Mouse (Mus musculus): ENCODE measurements around the gene Coro7. TPM values are rescaled to one million over a fixed set of nuclear protein-coding genes. Genes with fewer than 3 reads are reported as not detected.
"Not testable (repeated sequence)": the region's sequence is repeated elsewhere in the genome, so short reads cannot be mapped to it uniquely, and the experiment has no call there.

Coro7 gene
- polyA plus RNA-seq, 1 experiment from 2014 or later, result 24.3 TPM

DNA sequence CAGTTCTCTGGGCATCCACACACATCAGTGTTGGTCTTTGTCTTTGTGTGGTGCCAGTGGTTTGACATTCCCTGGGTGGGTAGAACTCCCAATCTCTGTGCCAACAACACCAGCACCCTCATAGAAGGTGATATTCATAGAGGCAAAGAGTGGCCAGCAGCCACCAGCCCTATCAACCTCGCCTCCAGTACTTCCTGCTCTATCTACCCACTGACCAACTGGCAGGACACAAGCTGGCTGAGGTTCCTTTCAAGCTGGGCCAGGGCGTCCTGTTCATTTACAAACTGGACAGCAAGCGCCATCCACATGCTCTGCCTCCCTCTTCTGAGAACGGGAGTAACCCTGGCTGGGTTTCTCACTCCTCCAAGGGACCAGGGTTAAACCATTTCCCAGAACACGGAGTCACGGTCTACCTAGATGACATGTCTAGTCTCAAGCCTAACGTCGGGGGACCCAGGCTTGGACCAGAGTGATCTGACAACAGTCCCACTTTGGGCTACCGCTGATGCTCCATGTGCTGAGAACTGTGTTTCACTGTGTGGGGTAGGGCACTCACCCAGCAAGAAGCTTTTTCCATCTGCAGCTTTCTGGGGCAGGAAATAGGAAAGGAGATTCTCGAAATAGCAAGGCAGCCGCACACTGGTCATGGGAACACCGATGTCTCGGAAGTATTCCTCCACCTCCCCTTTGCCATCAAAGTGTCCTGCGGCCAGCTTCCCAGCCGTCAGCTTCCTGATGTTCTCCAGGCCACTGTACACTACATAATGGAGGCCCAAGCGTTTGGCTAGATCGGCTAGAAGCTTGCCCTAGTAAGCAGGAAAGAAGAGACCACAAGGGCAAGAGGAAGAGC lies 34.5 kb upstream of the Coro7 start:
- Histone ChIP-seq H3K9me3 (replicated peaks) (no peaks in the 10 kb centered on the region), H3K4me1 (peaks cover 10% of the 10 kb centered on the region), H3K36me3 (peaks cover 67% of the 10 kb centered on the region), H3K9ac (no peak overlapping the region), H3K27me3 (no peaks in the 10 kb centered on the region), H3K4me3 (no peak overlapping the region), H3K27ac (no peak overlapping the region), H3K4me2 (replicated peaks) (no peak overlapping the region)
- 93% methylated on average over 17 of the region's 17 CpGs for WGBS
- no peak for ATAC-seq (ENCODE audit: low FRiP score)

DNA sequence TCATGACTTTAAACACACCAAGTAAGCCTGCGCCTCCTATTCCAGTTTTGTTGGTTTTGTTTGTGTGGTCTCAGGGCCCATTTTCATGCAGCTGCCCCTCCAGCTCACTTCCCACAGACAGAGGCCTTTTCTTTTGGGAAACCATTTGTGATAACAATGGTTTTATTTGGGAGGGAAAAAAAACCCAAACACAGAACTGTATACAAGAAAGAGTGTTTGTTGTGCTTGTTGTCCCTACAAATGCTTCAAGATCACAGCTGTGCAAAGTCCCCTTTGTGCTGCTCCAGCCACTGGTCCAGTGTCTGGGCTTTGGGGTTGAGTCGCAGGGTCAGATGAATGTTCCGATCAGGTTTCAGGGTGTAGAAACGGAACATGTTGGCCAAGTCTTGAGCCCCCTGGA lies 31.6 kb upstream of the Coro7 start:
- Histone ChIP-seq H3K4me1 (no peaks in the 10 kb centered on the region), H3K4me3 (no peak overlapping the region), H3K27ac (no peak overlapping the region), H3K36me3 (peaks cover 94% of the 10 kb centered on the region), H3K9me3 (replicated peaks) (no peaks in the 10 kb centered on the region), H3K9ac (no peak overlapping the region), H3K27me3 (no peaks in the 10 kb centered on the region), H3K4me2 (replicated peaks) (no peak overlapping the region)
- no peak for ATAC-seq (ENCODE audit: low FRiP score)
- WGBS, result 93% methylated on average over 4 of the region's 4 CpGs

- no peak overlapping the region for H3K4me3 ChIP-seq
- H3K27me3 ChIP-seq, result no peaks in the 10 kb centered on the region
- no peak for ATAC-seq (ENCODE audit: low FRiP score)
- H3K9me3 ChIP-seq (replicated peaks), result no peaks in the 10 kb centered on the region
- H3K9ac ChIP-seq, result no peak overlapping the region
- H3K4me2 ChIP-seq (replicated peaks), result no peak overlapping the region
- H3K27ac ChIP-seq, result no peak overlapping the region
- WGBS, result 80% methylated on average over 4 of the region's 4 CpGs
- H3K36me3 ChIP-seq, result peaks cover 97% of the 10 kb centered on the region
- H3K4me1 ChIP-seq, result no peaks in the 10 kb centered on the region
Observed at GRCm38 (mm10) chr16:4705541-4705940, 26.0 kb upstream of the Coro7 start.

- 74% methylated on average over 1 of the region's 1 CpGs for WGBS
- H3K9ac ChIP-seq, result no peak overlapping the region
Observed at GRCm38 (mm10) chr16:4702646-4703045, 23.1 kb upstream of the Coro7 start.

DNA sequence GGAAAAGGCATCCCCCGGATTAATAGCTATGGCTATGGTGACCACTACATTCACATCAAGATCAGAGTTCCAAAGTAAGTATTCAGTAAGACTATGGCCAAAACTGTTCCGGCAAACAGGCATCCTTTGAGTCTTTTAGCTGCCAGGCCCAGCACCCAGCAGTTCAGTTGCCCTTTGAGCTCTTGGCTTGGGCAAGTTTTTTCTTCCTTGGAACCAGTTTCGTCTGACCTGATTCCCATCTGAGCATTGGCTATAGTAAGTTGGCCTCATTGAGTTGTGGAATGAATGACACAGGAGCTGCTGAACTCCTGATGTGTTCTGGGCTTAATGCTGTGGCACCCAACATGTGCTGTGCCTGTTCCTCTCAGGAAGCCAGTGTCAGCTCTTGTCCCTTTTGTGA lies 21.6 kb upstream of the Coro7 start:
- Histone ChIP-seq H3K4me3 (no peak overlapping the region), H3K4me1 (no peaks in the 10 kb centered on the region), H3K27ac (no peak overlapping the region), H3K9me3 (replicated peaks) (no peaks in the 10 kb centered on the region), H3K27me3 (no peaks in the 10 kb centered on the region), H3K4me2 (replicated peaks) (no peak overlapping the region), H3K36me3 (peaks cover 97% of the 10 kb centered on the region), H3K9ac (no peak overlapping the region)
- ATAC-seq (ENCODE audit: low FRiP score), result no peak
- 93% methylated on average over 3 of the region's 3 CpGs for WGBS

More at GRCm38 (mm10) chr16:4702646-4703045, 23.1 kb upstream of the Coro7 start:
- Histone ChIP-seq H3K4me2 (replicated peaks) (no peak overlapping the region), H3K4me3 (no peak overlapping the region), H3K36me3 (peaks cover 96% of the 10 kb centered on the region), H3K9me3 (replicated peaks) (no peaks in the 10 kb centered on the region), H3K27me3 (no peaks in the 10 kb centered on the region), H3K27ac (no peak overlapping the region), H3K4me1 (no peaks in the 10 kb centered on the region)
- ATAC-seq (ENCODE audit: low FRiP score), result no peak

DNA sequence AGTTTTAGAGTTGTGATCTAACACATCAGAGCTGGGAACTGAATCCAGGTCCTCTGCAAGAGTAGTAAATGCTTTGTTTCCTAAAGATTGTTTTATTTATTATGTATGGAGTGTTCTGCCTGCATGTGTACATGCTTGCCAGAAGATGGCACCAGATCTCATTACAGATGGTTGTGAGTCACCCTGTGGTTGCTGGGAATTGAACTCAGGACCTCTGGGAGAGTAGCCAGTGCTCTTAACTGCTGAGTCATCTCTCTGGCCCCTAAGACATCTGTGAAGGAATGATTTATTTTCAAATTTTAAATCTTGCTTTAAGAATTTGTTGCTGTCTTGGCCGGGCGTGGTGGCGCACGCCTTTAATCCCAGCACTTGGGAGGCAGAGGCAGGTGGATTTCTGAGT lies 9.8 kb upstream of the Coro7 start:
- H3K4me2 ChIP-seq (replicated peaks); H3K27ac ChIP-seq; H3K27me3 ChIP-seq; H3K9ac ChIP-seq; H3K4me3 ChIP-seq; ATAC-seq (ENCODE audit: low FRiP score); H3K9me3 ChIP-seq (replicated peaks): not testable (repeated sequence)
- H3K36me3 ChIP-seq, result peaks cover 66% of the 10 kb centered on the region
- WGBS, result 97% methylated on average over 4 of the region's 4 CpGs
- H3K4me1 ChIP-seq, result peaks cover 13% of the 10 kb centered on the region

DNA sequence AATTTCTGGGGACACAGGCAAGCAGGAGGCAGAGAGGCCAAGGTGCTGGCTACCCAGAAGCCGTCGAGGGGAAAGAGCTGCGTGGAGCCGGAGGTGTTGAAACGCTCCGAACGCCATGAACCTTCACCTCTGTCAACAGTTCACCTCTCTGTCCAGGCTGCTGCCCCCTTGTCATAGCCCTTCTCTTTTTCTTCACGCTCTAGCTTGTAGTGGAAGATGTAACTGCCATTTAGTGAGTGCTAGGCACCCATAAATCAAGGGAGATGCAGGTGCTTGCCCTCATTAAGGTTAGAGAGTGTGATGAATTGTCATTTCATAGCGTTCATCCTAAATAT lies 4.8 kb upstream of the Coro7 start:
- peak overlapping the region; percentile 92 for H3K9ac ChIP-seq
- 1% methylated on average over 9 of the region's 9 CpGs for whole genome bisulfite sequencing
- peaks cover 20% of the 10 kb centered on the region for H3K36me3 ChIP-seq
- peak overlapping the region; percentile 94 for H3K4me3 ChIP-seq
- H3K4me1 ChIP-seq, result peaks cover 17% of the 10 kb centered on the region
- no peaks in the 10 kb centered on the region for H3K27me3 ChIP-seq
- H3K9me3 ChIP-seq (replicated peaks), result no peaks in the 10 kb centered on the region
- peak overlapping the region; percentile 70; the same call in 1 of the 2 replicates for H3K27ac ChIP-seq
- peak overlapping the region; percentile 97 for H3K4me2 ChIP-seq (replicated peaks)
- ATAC-seq (ENCODE audit: low FRiP score), result peak; percentile 3; the same call in 1 of the 2 replicates

- Histone ChIP-seq H3K27ac (peak overlapping the region; percentile 77), H3K4me3 (peak overlapping the region; percentile 94), H3K9ac (peak overlapping the region; percentile 92), H3K36me3 (peaks cover 15% of the 10 kb centered on the region), H3K9me3 (replicated peaks) (no peaks in the 10 kb centered on the region), H3K4me1 (peaks cover 22% of the 10 kb centered on the region), H3K27me3 (no peaks in the 10 kb centered on the region), H3K4me2 (replicated peaks) (peak overlapping the region; percentile 97)
- 1% methylated on average over 54 of the region's 54 CpGs for WGBS
- peak; percentile 90 for ATAC-seq (ENCODE audit: low FRiP score)
Observed at GRCm38 (mm10) chr16:4683581-4684456, 4.2 kb upstream of the Coro7 start.

GRCm38 (mm10) chr16:4683193-4683580 lies 3.6 kb upstream of the Coro7 start:
- Histone ChIP-seq H3K4me2 (replicated peaks) (peak overlapping the region; percentile 97), H3K9me3 (replicated peaks) (no peaks in the 10 kb centered on the region), H3K27me3 (no peaks in the 10 kb centered on the region), H3K27ac (peak overlapping the region; percentile 77), H3K36me3 (peaks cover 12% of the 10 kb centered on the region), H3K4me3 (peak overlapping the region; percentile 94), H3K9ac (peak overlapping the region; percentile 92), H3K4me1 (peaks cover 28% of the 10 kb centered on the region)
- no peak for ATAC-seq (ENCODE audit: low FRiP score)
- WGBS, result 29% methylated on average over 9 of the region's 9 CpGs

GRCm38 (mm10) chr16:4682628-4683179 lies 3.1 kb upstream of the Coro7 start:
- Histone ChIP-seq H3K9ac (no peak overlapping the region), H3K27ac (no peak overlapping the region), H3K36me3 (peaks cover 7% of the 10 kb centered on the region), H3K4me3 (no peak overlapping the region; the same call in 1 of the 2 replicates), H3K27me3 (no peaks in the 10 kb centered on the region), H3K4me1 (peaks cover 28% of the 10 kb centered on the region), H3K4me2 (replicated peaks) (peak overlapping the region; percentile 97; the same call in 1 of the 2 replicates), H3K9me3 (replicated peaks) (no peaks in the 10 kb centered on the region)
- WGBS, result 80% methylated on average over 4 of the region's 4 CpGs
- ATAC-seq (ENCODE audit: low FRiP score), result no peak

DNA sequence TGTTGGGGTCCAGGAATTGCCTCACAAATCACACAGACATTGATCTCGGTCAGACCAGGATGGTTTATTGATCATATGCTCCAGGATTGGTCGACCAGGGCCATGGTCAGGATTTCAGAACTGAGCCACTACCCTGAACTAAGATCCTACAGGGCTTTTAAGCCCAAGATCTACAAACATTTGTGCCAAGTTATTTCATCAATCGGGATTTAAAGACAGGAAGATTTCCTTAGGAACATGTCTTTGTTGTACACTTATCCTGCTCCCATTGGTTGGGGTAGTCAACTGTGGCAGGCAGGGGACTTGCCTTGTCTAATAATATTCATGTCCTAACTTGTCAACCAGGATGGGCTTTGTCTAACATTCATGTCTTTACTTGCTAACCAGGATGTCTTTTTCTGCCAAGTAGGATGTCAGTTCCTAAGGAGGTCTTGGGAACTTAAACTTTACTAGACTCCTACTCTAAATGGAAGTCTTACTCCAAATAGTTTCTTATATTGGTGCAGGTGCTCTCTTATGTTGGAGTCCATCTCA lies 1.4 kb upstream of the Coro7 start:
- not testable (repeated sequence) for H3K4me3 ChIP-seq; H3K9me3 ChIP-seq (replicated peaks); H3K27ac ChIP-seq; H3K27me3 ChIP-seq; H3K9ac ChIP-seq; H3K4me2 ChIP-seq (replicated peaks); ATAC-seq (ENCODE audit: low FRiP score); H3K36me3 ChIP-seq
- WGBS, result 82% methylated on average over 3 of the region's 3 CpGs
- peaks cover 28% of the 10 kb centered on the region for H3K4me1 ChIP-seq

DNA sequence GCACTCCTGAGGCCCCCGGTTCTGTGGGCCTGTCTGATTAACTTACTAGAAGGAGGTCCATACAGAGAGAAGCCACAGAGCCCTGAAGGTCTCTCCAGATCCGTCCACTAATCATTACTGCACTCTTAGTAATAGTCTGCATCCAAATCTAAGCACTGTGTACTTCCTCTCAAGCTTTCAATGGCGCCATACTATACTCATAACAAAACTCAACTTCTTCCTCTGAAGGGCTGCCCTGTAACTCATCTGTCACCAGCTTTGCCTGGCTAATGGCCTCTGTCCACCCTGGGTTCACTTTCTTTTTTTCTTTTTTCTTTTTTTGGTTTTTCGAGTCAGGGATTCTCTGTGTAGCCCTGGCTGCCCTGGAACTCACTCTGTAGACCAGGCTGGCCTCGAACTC lies 1.5 kb downstream of the Coro7 start:
- Histone ChIP-seq H3K9me3 (replicated peaks) (no peaks in the 10 kb centered on the region), H3K4me1 (peaks cover 12% of the 10 kb centered on the region), H3K27ac (no peak overlapping the region), H3K9ac (peak overlapping the region; percentile 77; the same call in 1 of the 2 replicates), H3K36me3 (peaks cover 26% of the 10 kb centered on the region), H3K4me2 (replicated peaks) (peak overlapping the region; percentile 94; the same call in 1 of the 2 replicates), H3K27me3 (no peaks in the 10 kb centered on the region), H3K4me3 (no peak overlapping the region; the same call in 1 of the 2 replicates)
- no peak for ATAC-seq (ENCODE audit: low FRiP score)
- WGBS, result 86% methylated on average over 5 of the region's 5 CpGs
